Comparison of ENCODE assay signal across 8 mouse cellular contexts in genomic region chr7:19024581-19025255, GRCm38 (mm10). TPM values are rescaled to one million over a fixed set of nuclear protein-coding genes. Genes with fewer than 3 reads are reported as not detected.
A peak's percentile ranks its signal among the peaks of the same experiment; 100 is the strongest.
DNase-seq lines count a peak whose midpoint lies in the region; ATAC-seq and TF ChIP-seq lines count a peak whose summit lies in the region.

No protein-coding gene starts in this region.

- peak; percentile 64 for ATAC-seq in forebrain, embryonic 13.5 days
- peak; percentile 58 for ATAC-seq in kidney, embryonic 14.5 days (ENCODE audit: low FRiP score, low TSS enrichment)
- peak; percentile 21 for ATAC-seq in megakaryocyte progenitor cell, adult 5-6 weeks (replicated peaks; ENCODE audit: poor library complexity)
- ATAC-seq in stomach, postnatal 0 days (ENCODE audit: low FRiP score, low TSS enrichment), result peak; percentile 50

- H3K9me3 ChIP-seq in forebrain, embryonic 13.5 days (replicated peaks), result no peaks in the 10 kb centered on the region
- H3K9me3 ChIP-seq in kidney, embryonic 14.5 days (ENCODE audit: control insufficient read depth, low read length), result no peaks in the 10 kb centered on the region
- H3K9me3 ChIP-seq in stomach, postnatal 0 days (ENCODE audit: control insufficient read depth, low read length), result no peaks in the 10 kb centered on the region

- H3K4me2 ChIP-seq in forebrain, embryonic 13.5 days, result peak overlapping the region; percentile 92
- peak overlapping the region; percentile 76 for H3K4me2 ChIP-seq in kidney, embryonic 14.5 days (replicated peaks; ENCODE audit: low read depth, low read length)
- H3K4me2 ChIP-seq in stomach, postnatal 0 days (replicated peaks; ENCODE audit: low read depth), result peak overlapping the region; percentile 92

- peak overlapping the region; percentile 92 for H3K9ac ChIP-seq in forebrain, embryonic 13.5 days
- peak overlapping the region; percentile 85 for H3K9ac ChIP-seq in kidney, embryonic 14.5 days (ENCODE audit: low read depth, low read length)
- H3K9ac ChIP-seq in stomach, postnatal 0 days (ENCODE audit: low read length), result peak overlapping the region; percentile 88

- peak; percentile 49 to 51 for DNase-seq in thymus, adult 18-20 months
- DNase-seq in thymus, postnatal 0 days (ENCODE audit: low spot score), result no peak
- DNase-seq in brain, embryonic 14.5 days (ENCODE audit: low read depth), result peak; percentile 35
- peak; percentile 51 for DNase-seq in stomach, postnatal 0 days (ENCODE audit: low spot score)
- DNase-seq in ovary, postnatal 10 days (ENCODE audit: low spot score), result no peak

- H3K36me3 ChIP-seq in forebrain, embryonic 13.5 days (ENCODE audit: poor library complexity, severe bottlenecking), result peaks cover 14% of the 10 kb centered on the region
- H3K36me3 ChIP-seq in kidney, embryonic 14.5 days (ENCODE audit: control insufficient read depth, insufficient read depth, low read length), result peaks cover 14% of the 10 kb centered on the region
- H3K36me3 ChIP-seq in stomach, postnatal 0 days (ENCODE audit: control insufficient read depth, insufficient read depth, low read length), result peaks cover 8% of the 10 kb centered on the region

- peaks cover 40% of the 10 kb centered on the region for H3K27me3 ChIP-seq in forebrain, embryonic 13.5 days
- H3K27me3 ChIP-seq in kidney, embryonic 14.5 days (ENCODE audit: control insufficient read depth, insufficient read depth, low read length), result peaks cover 24% of the 10 kb centered on the region
- H3K27me3 ChIP-seq in stomach, postnatal 0 days (ENCODE audit: control insufficient read depth, insufficient read depth, low read length), result 0 out of 2 replicates have a peak, but pooled peaks cover 7% of the 10 kb centered on the region

- H3K4me1 ChIP-seq in forebrain, embryonic 13.5 days, result peaks cover 18% of the 10 kb centered on the region
- H3K4me1 ChIP-seq in kidney, embryonic 14.5 days (ENCODE audit: control insufficient read depth, insufficient read depth, low read length), result peaks cover 6% of the 10 kb centered on the region; the same call in 1 of the 2 replicates
- H3K4me1 ChIP-seq in stomach, postnatal 0 days (replicated peaks; ENCODE audit: control insufficient read depth, insufficient read depth), result no peaks in the 10 kb centered on the region

- TF ChIP-seq EP300 in stomach, postnatal 0 days (optimal IDR thresholded peaks at IDR 0.05), result no peak

- H3K27ac ChIP-seq in forebrain, embryonic 13.5 days, result peak overlapping the region; percentile 48; the same call in 1 of the 2 replicates
- 0 out of 2 replicates have a peak overlapping the region, but pooled peaks have one; percentile 6 for H3K27ac ChIP-seq in kidney, embryonic 14.5 days (ENCODE audit: low read depth, low read length)
- peak overlapping the region; percentile 73 for H3K27ac ChIP-seq in stomach, postnatal 0 days (replicated peaks)

- WGBS in forebrain, embryonic 13.5 days, result 2% methylated on average over 32 of the region's 36 CpGs
- 1% methylated on average over 32 of the region's 36 CpGs for WGBS in kidney, embryonic 14.5 days
- 1% methylated on average over 28 of the region's 36 CpGs for WGBS in stomach, postnatal 0 days

- peak overlapping the region; percentile 95 for H3K4me3 ChIP-seq in forebrain, embryonic 13.5 days
- H3K4me3 ChIP-seq in kidney, embryonic 14.5 days (ENCODE audit: low read length), result peak overlapping the region; percentile 68
- peak overlapping the region; percentile 97 for H3K4me3 ChIP-seq in stomach, postnatal 0 days (ENCODE audit: low read depth, low read length)

- no peak for TF ChIP-seq CTCF in brain, embryonic 14.5 days (IDR thresholded peaks at IDR 0.05; ENCODE audit: borderline replicate concordance, extremely low read depth, insufficient read depth, insufficient read length)
- TF ChIP-seq CTCF in stomach, postnatal 0 days (IDR thresholded peaks at IDR 0.05; ENCODE audit: low read depth), result no peak

- TF ChIP-seq POLR2A in brain, embryonic 14.5 days (IDR thresholded peaks at IDR 0.05; ENCODE audit: borderline replicate concordance, extremely low read depth, insufficient read depth, insufficient read length, poor library complexity, severe bottlenecking), result no peak

RNA-seq across cellular contexts. Expression of gene Sympk, which starts 0.5 kb away (rescaled TPM):
- 18.5 and 19.6 TPM in 2 replicates for polyA plus RNA-seq in thymus, postnatal 0 days (2015; fragmentation: Nextera tagmentation; extraction: Ambion mirVana)
- polyA plus RNA-seq in brain, embryonic 14.5 days (2012; rRNA removed), result 91.6 and 97.6 TPM in 2 replicates
- polyA plus RNA-seq in forebrain, embryonic 13.5 days (2015; fragmentation: Nextera tagmentation; extraction: Ambion mirVana), result 34.3 and 36.7 TPM in 2 replicates
- 26.7 and 39.4 TPM in 2 replicates for polyA plus RNA-seq in kidney, embryonic 14.5 days (2014; fragmentation: Nextera tagmentation; extraction: Ambion mirVana)
- 58.1 and 74.7 TPM in 2 replicates for total RNA-seq in megakaryocyte progenitor cell, adult 5-6 weeks (2015)
- total RNA-seq in megakaryocyte progenitor cell, adult 5-6 weeks (2017), result 44.9 and 48.6 TPM in 2 replicates
- polyA plus RNA-seq in stomach, postnatal 0 days (2015; fragmentation: Nextera tagmentation; extraction: Ambion mirVana), result 9.1 and 9.6 TPM in 2 replicates

RNA-seq across cellular contexts. Expression of gene Foxa3, which starts 1.4 kb away (rescaled TPM):
- polyA plus RNA-seq in thymus, postnatal 0 days (2015; fragmentation: Nextera tagmentation; extraction: Ambion mirVana), result 0.23 and 0.47 TPM in 2 replicates
- polyA plus RNA-seq in brain, embryonic 14.5 days (2012; rRNA removed), result not detected in 2 replicates
- not detected in 2 replicates for polyA plus RNA-seq in forebrain, embryonic 13.5 days (2015; fragmentation: Nextera tagmentation; extraction: Ambion mirVana)
- not detected in 2 replicates for polyA plus RNA-seq in kidney, embryonic 14.5 days (2014; fragmentation: Nextera tagmentation; extraction: Ambion mirVana)
- total RNA-seq in megakaryocyte progenitor cell, adult 5-6 weeks (2015), result not detected in 2 replicates
- total RNA-seq in megakaryocyte progenitor cell, adult 5-6 weeks (2017), result not detected in 2 replicates
- 39.2 and 46.0 TPM in 2 replicates for polyA plus RNA-seq in stomach, postnatal 0 days (2015; fragmentation: Nextera tagmentation; extraction: Ambion mirVana)

RNA-seq across cellular contexts. Expression of gene Irf2bp1, which starts 20.9 kb away (rescaled TPM):
- 18.3 and 20.7 TPM in 2 replicates for polyA plus RNA-seq in thymus, postnatal 0 days (2015; fragmentation: Nextera tagmentation; extraction: Ambion mirVana)
- 48.9 and 54.6 TPM in 2 replicates for polyA plus RNA-seq in brain, embryonic 14.5 days (2012; rRNA removed)
- 22.1 and 23.3 TPM in 2 replicates for polyA plus RNA-seq in forebrain, embryonic 13.5 days (2015; fragmentation: Nextera tagmentation; extraction: Ambion mirVana)
- 28.6 and 30.3 TPM in 2 replicates for polyA plus RNA-seq in kidney, embryonic 14.5 days (2014; fragmentation: Nextera tagmentation; extraction: Ambion mirVana)
- 16.4 and 16.8 TPM in 2 replicates for total RNA-seq in megakaryocyte progenitor cell, adult 5-6 weeks (2015)
- total RNA-seq in megakaryocyte progenitor cell, adult 5-6 weeks (2017), result 12.5 and 13.1 TPM in 2 replicates
- polyA plus RNA-seq in stomach, postnatal 0 days (2015; fragmentation: Nextera tagmentation; extraction: Ambion mirVana), result 9.8 and 12.0 TPM in 2 replicates

RNA-seq across cellular contexts. Expression of gene Rsph6a, which starts 29.8 kb away (rescaled TPM):
- not detected in 2 replicates for polyA plus RNA-seq in thymus, postnatal 0 days (2015; fragmentation: Nextera tagmentation; extraction: Ambion mirVana)
- polyA plus RNA-seq in brain, embryonic 14.5 days (2012; rRNA removed), result 0.07 TPM in 1 of 2 replicates, not detected in the other
- polyA plus RNA-seq in forebrain, embryonic 13.5 days (2015; fragmentation: Nextera tagmentation; extraction: Ambion mirVana), result not detected in 2 replicates
- polyA plus RNA-seq in kidney, embryonic 14.5 days (2014; fragmentation: Nextera tagmentation; extraction: Ambion mirVana), result not detected in 2 replicates
- not detected in 2 replicates for total RNA-seq in megakaryocyte progenitor cell, adult 5-6 weeks (2015)
- 0.61 TPM in 1 of 2 replicates, not detected in the other for total RNA-seq in megakaryocyte progenitor cell, adult 5-6 weeks (2017)
- not detected in 2 replicates for polyA plus RNA-seq in stomach, postnatal 0 days (2015; fragmentation: Nextera tagmentation; extraction: Ambion mirVana)

RNA-seq across cellular contexts. Expression of gene Mypop, which starts 33.7 kb away (rescaled TPM):
- polyA plus RNA-seq in thymus, postnatal 0 days (2015; fragmentation: Nextera tagmentation; extraction: Ambion mirVana), result 5.5 and 5.9 TPM in 2 replicates
- polyA plus RNA-seq in brain, embryonic 14.5 days (2012; rRNA removed), result 14.2 and 16.1 TPM in 2 replicates
- 2.8 TPM in 2 replicates for polyA plus RNA-seq in forebrain, embryonic 13.5 days (2015; fragmentation: Nextera tagmentation; extraction: Ambion mirVana)
- 3.9 and 4.9 TPM in 2 replicates for polyA plus RNA-seq in kidney, embryonic 14.5 days (2014; fragmentation: Nextera tagmentation; extraction: Ambion mirVana)
- 0.17 TPM in 1 of 2 replicates, not detected in the other for total RNA-seq in megakaryocyte progenitor cell, adult 5-6 weeks (2015)
- not detected in 2 replicates for total RNA-seq in megakaryocyte progenitor cell, adult 5-6 weeks (2017)
- 1.3 and 1.4 TPM in 2 replicates for polyA plus RNA-seq in stomach, postnatal 0 days (2015; fragmentation: Nextera tagmentation; extraction: Ambion mirVana)

Comparison
In these comparisons a context has a peak if more than half of its experiments do, and no peak if none do; other contexts are left out.
1. DNase-seq: peak in thymus, adult 18-20 months (2 of 2), brain, embryonic 14.5 days (single experiment) and stomach, postnatal 0 days (single experiment); none in thymus, postnatal 0 days (single experiment) and ovary, postnatal 10 days (single experiment).
2. H3K27ac ChIP-seq: peak in every context shown above with its lines; median percentile 73 in stomach, postnatal 0 days; 48 in forebrain, embryonic 13.5 days; 6 in kidney, embryonic 14.5 days.
3. RNA of gene Foxa3, which starts 1.4 kb away (polyA plus RNA-seq): 39.2 to 46.0 TPM in stomach, postnatal 0 days; 0.23 to 0.47 TPM in thymus, postnatal 0 days, not detected in kidney, embryonic 14.5 days, not detected in forebrain, embryonic 13.5 days and not detected in brain, embryonic 14.5 days; every median in the first group is over 10 times any median in the second.
4. Peak in every context shown above with its lines, with median percentiles within 50 percentile points of each other: ATAC-seq, H3K4me2 ChIP-seq, H3K4me3 ChIP-seq and H3K9ac ChIP-seq.